Mouse (Mus musculus) brown adipose tissue, adult 24 weeks (tissue): ENCODE results near the gene Nfil3. TPM values are rescaled to one million over a fixed set of nuclear protein-coding genes. Genes with fewer than 3 reads are reported as not detected.

ENCODE experiments used
- H3K27ac ChIP-seq: fragments of 200-500 bp; replicated peaks from 2 replicates; pipeline ENCODE4 v1.5.1; 2012; ENCODE audit warnings: low read depth, mild to moderate bottlenecking, low read length
- H3K4me1 ChIP-seq: fragments of 200-500 bp; 2 replicates; pipeline ENCODE4 v1.6.1; 2012; ENCODE audit warnings: low read length, mixed read lengths; ENCODE audit not compliant: control insufficient read depth, insufficient read depth, insufficient read length
- H3K4me3 ChIP-seq: fragments of 200-500 bp; 2 replicates; pipeline ENCODE4 v1.5.1; 2012; ENCODE audit warnings: low read depth, mild to moderate bottlenecking, low read length, moderate library complexity; ENCODE audit not compliant: insufficient read depth
- polyA plus RNA-seq: library from polyadenylated mRNA; stranded (reverse); fragments of >200 nt; gene quantifications from 2 replicates; pipeline ENCODE4 v1.2.4, GENCODE M21; 2012; ENCODE audit not compliant: missing spikeins, insufficient read depth, insufficient read length

Gene Nfil3
- polyA plus RNA-seq, 1 experiment: 9.6 TPM

- H3K4me1 ChIP-seq: no peaks in the 10 kb centered on the region
- no peak overlapping the region for H3K4me3 ChIP-seq
- no peak overlapping the region for H3K27ac ChIP-seq
These were observed 39.9 kb downstream of the Nfil3 start for GRCm38 (mm10) chr13:52940956-52941355.

DNA sequence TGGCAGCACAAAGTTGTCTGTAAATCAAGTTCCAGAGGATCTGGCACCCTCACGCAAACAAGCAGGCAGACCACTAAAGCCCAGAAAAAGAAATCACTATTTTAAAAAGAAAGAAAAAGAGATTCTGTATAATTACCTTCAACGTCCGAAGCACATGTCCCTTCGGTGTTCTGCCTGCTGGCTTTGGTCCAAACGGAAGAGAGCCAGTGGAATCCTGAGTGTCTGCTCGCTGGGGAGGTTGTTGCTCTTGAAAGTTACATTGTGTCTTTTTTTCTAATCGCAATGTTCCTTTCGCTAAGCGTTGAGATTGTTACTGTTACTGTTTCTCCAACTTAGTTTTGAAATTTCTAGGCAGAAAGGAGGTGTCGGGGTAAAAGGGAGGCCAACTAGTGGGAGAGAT, 50.3 kb downstream of the Nfil3 start:
- Histone ChIP-seq H3K4me1 (peaks cover 14% of the 10 kb centered on the region; the same call in 1 of the 2 replicates), H3K4me3 (no peak overlapping the region), H3K27ac (no peak overlapping the region)

GRCm38 (mm10) chr13:52929209-52930171, 51.4 kb downstream of the Nfil3 start, which contains the start of gene Auh:
Gene Auh, minus strand, starts transcription at chr13:52929681.
- Histone ChIP-seq H3K4me3 (peak within 1 kb of the TSS; percentile 99), H3K4me1 (peaks cover 14% of the 10 kb centered on the region; the same call in 1 of the 2 replicates), H3K27ac (peak within 1 kb of the TSS; percentile 70)

- peaks cover 14% of the 10 kb centered on the region; the same call in 1 of the 2 replicates for H3K4me1 ChIP-seq
- H3K4me3 ChIP-seq: peak overlapping the region; percentile 99
- no peak overlapping the region for H3K27ac ChIP-seq
These were observed 52.5 kb downstream of the Nfil3 start for GRCm38 (mm10) chr13:52928392-52928791.

DNA sequence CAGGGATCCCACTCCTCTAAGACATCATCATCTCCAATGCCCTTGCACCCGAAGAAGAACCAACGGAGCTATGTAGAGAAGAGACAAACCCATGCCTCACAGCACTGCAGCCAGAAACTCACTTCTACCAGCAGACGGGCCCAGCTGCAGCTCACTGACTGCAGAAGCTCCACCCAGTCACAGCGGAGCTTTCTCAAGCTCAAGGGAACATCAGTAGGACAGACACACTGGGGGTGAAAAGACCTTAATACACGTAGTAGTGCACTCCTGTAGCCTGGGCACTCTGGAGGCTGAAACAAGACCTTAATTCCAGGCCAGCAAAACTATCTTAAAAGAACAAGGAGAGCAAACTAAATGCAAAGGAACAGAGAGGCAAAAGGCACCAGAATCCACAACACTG, 56.4 kb downstream of the Nfil3 start:
- Histone ChIP-seq H3K4me3 (no peak overlapping the region), H3K27ac (no peak overlapping the region), H3K4me1 (peaks cover 17% of the 10 kb centered on the region; the same call in 1 of the 2 replicates)

DNA sequence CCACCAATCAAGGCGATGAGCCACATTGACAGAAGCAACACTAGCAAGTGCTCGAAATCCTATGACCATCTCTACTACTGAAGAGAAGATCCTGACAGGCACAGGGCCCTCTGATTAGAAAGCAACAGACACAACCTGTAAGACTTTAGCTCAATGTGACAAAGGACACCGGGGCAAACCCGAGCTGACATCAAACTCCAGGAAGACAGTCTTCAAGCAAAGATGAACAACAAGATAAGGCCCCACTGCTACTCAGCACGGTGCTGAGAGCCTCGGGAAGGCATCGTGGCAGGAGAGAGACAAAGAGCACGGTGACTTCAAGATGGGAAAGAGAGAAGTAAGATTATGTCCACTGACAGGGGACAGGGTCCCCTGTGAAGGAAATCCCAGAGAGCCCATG, 58.9 kb downstream of the Nfil3 start:
- Histone ChIP-seq H3K27ac (no peak overlapping the region), H3K4me1 (0 out of 2 replicates have a peak, but pooled peaks cover 5% of the 10 kb centered on the region), H3K4me3 (no peak overlapping the region)

- H3K4me1 ChIP-seq: 0 out of 2 replicates have a peak, but pooled peaks cover 3% of the 10 kb centered on the region
- no peak overlapping the region for H3K4me3 ChIP-seq
- no peak overlapping the region for H3K27ac ChIP-seq
These were observed 59.6 kb downstream of the Nfil3 start for GRCm38 (mm10) chr13:52921065-52921825.

- no peak overlapping the region for H3K27ac ChIP-seq
- 0 out of 2 replicates have a peak, but pooled peaks cover 3% of the 10 kb centered on the region for H3K4me1 ChIP-seq
- H3K4me3 ChIP-seq: no peak overlapping the region
These were observed 61.0 kb downstream of the Nfil3 start for GRCm38 (mm10) chr13:52919790-52920352.

DNA sequence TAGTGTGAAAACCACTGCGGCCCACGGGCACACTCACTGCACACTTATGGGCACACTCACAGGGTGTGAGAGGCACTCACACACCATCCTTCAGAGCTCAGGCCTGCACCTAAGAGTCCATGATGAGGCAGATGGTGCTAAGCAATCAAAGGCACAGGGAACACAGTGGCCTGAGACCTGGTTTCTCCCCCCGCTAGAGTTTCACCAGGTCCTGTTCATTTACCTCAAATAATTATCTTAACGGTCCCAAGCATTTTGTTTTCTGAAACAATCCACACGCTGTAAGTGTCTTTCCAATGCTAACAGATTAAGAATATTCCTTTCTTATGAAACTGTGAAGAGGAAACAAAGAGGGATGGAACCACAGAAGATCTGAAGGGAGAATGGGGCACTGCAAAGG, 62.5 kb downstream of the Nfil3 start:
- Histone ChIP-seq H3K4me1 (0 out of 2 replicates have a peak, but pooled peaks cover 3% of the 10 kb centered on the region), H3K4me3 (no peak overlapping the region), H3K27ac (no peak overlapping the region)

Other genes with a start within 250 kb of the Nfil3 start
- 196 and 200 TPM in 2 replicates for gene Auh, start 51.4 kb downstream of the Nfil3 start, polyA plus RNA-seq